ENCODE assay signal across 9 mouse cellular contexts in genomic region chr4:155279926-155280767, GRCm38 (mm10). TPM values are rescaled to one million over a fixed set of nuclear protein-coding genes. Genes with fewer than 3 reads are reported as not detected.
DNase-seq lines count a peak whose midpoint lies in the region; ATAC-seq lines count a peak whose summit lies in the region.
"Had no signal": no experiment of that assay in that cellular context is flagged by ENCODE, and none has a peak within 500 bp of the region (broad histone marks: within the 10 kb centered on the region; RNA-seq: fewer than 3 reads in every experiment).

No protein-coding gene starts in this region.

- 31% methylated on average over 16 of the region's 16 CpGs for WGBS in lung, embryonic 15.5 days
- 68% methylated on average over 16 of the region's 16 CpGs for WGBS in embryonic facial prominence, embryonic 12.5 days
- 22% methylated on average over 16 of the region's 16 CpGs for WGBS in large intestine, adult 2 months

- DNase-seq in CD4-positive, CD25-positive, alpha-beta regulatory T cell, adult 2 months (ENCODE audit: low read depth, low spot score) = peak; percentile 9
- DNase-seq in lung, postnatal 14 days = no peak
- peak; percentile 46 for DNase-seq in large intestine, adult 2 months (ENCODE audit: low read depth, low spot score)
- DNase-seq in gastrocnemius, adult 18-20 months (ENCODE audit: low spot score) = no peak
- DNase-seq in layer of hippocampus, postnatal 14 days (ENCODE audit: low spot score in 2 of 2) = no peak

- peaks cover 53% of the 10 kb centered on the region for H3K4me1 ChIP-seq in lung, embryonic 15.5 days
- peaks cover 68% of the 10 kb centered on the region for H3K4me1 ChIP-seq in embryonic facial prominence, embryonic 12.5 days

- H3K4me2 ChIP-seq in lung, embryonic 15.5 days = no peak overlapping the region
- no peak overlapping the region for H3K4me2 ChIP-seq in embryonic facial prominence, embryonic 12.5 days (replicated peaks)
- H3K4me2 ChIP-seq: midbrain, embryonic 12.5 days had no signal

- no peak overlapping the region for H3K4me3 ChIP-seq in lung, embryonic 15.5 days
- no peak overlapping the region for H3K4me3 ChIP-seq in embryonic facial prominence, embryonic 12.5 days
- H3K4me3 ChIP-seq: midbrain, embryonic 12.5 days had no signal

- peak overlapping the region; percentile 1; the same call in 1 of the 2 replicates for H3K27ac ChIP-seq in lung, embryonic 15.5 days
- H3K27ac ChIP-seq in embryonic facial prominence, embryonic 12.5 days = peak overlapping the region; percentile 36; the same call in 1 of the 2 replicates
- H3K27ac ChIP-seq: midbrain, embryonic 12.5 days had no signal

- no peak overlapping the region for H3K9ac ChIP-seq in lung, embryonic 15.5 days
- H3K9ac ChIP-seq in embryonic facial prominence, embryonic 12.5 days = no peak overlapping the region
- H3K9ac ChIP-seq: midbrain, embryonic 12.5 days had no signal

- no peaks in the 10 kb centered on the region for H3K36me3 ChIP-seq in lung, embryonic 15.5 days
- no peaks in the 10 kb centered on the region for H3K36me3 ChIP-seq in embryonic facial prominence, embryonic 12.5 days
- H3K36me3 ChIP-seq: midbrain, embryonic 12.5 days had no signal

- no peak for ATAC-seq in CD4-positive, CD25-positive, alpha-beta regulatory T cell, adult 4 months
- ATAC-seq in lung, embryonic 15.5 days (ENCODE audit: borderline replicate concordance, extremely low read depth, low FRiP score, low TSS enrichment) = peak; percentile 28; the same call in 1 of the 2 replicates
- ATAC-seq in embryonic facial prominence, embryonic 12.5 days (ENCODE audit: insufficient number of reproducible peaks, insufficient read depth, low FRiP score, low TSS enrichment) = no peak

- H3K9me3 ChIP-seq in lung, embryonic 15.5 days = no peaks in the 10 kb centered on the region
- no peaks in the 10 kb centered on the region for H3K9me3 ChIP-seq in embryonic facial prominence, embryonic 12.5 days
- H3K9me3 ChIP-seq: midbrain, embryonic 12.5 days had no signal

- H3K27me3 ChIP-seq in lung, embryonic 15.5 days = no peaks in the 10 kb centered on the region
- H3K27me3 ChIP-seq in embryonic facial prominence, embryonic 12.5 days = no peaks in the 10 kb centered on the region

RNA-seq across cellular contexts. Expression of gene Faap20, which starts 30.5 kb away (rescaled TPM):
- polyA plus RNA-seq in CD4-positive, CD25-positive, alpha-beta regulatory T cell, adult 4 months (2017; shearing (Covaris generic)) = 10 to 100 TPM; 50.4 to 58.5 TPM
- polyA plus RNA-seq in lung, embryonic 15.5 days (2015; fragmentation: Nextera tagmentation; extraction: Ambion mirVana) = 83.4 and 83.5 TPM in 2 replicates
- polyA plus RNA-seq in embryonic facial prominence, embryonic 12.5 days (2016; fragmentation: Nextera tagmentation; extraction: Ambion mirVana) = 85.1 and 87.4 TPM in 2 replicates
- polyA plus RNA-seq in large intestine, adult 2 months (2012; rRNA removed) = 56.1 and 59.4 TPM in 2 replicates
- total RNA-seq in gastrocnemius, adult 18-20 months (2021) = 1 to 10 TPM; 5.2 to 6.6 TPM
- total RNA-seq in layer of hippocampus, postnatal 14 days (2021) = 10 to 100 TPM; 24.2 to 24.5 TPM

RNA-seq across cellular contexts. Expression of gene Ski, which starts 57.8 kb away (rescaled TPM):
- 10 to 100 TPM; 20.6 to 28.2 TPM for polyA plus RNA-seq in CD4-positive, CD25-positive, alpha-beta regulatory T cell, adult 4 months (2017; shearing (Covaris generic))
- polyA plus RNA-seq in lung, embryonic 15.5 days (2015; fragmentation: Nextera tagmentation; extraction: Ambion mirVana) = 16.1 and 16.9 TPM in 2 replicates
- polyA plus RNA-seq in embryonic facial prominence, embryonic 12.5 days (2016; fragmentation: Nextera tagmentation; extraction: Ambion mirVana) = 16.8 and 17.7 TPM in 2 replicates
- polyA plus RNA-seq in large intestine, adult 2 months (2012; rRNA removed) = 20.3 and 30.8 TPM in 2 replicates
- 10 to 100 TPM; 28.3 to 31.3 TPM for total RNA-seq in gastrocnemius, adult 18-20 months (2021)
- 100 to 1,000 TPM; 115 to 117 TPM for total RNA-seq in layer of hippocampus, postnatal 14 days (2021)

Comparison
In these comparisons a context has a peak if more than half of its experiments do, and no peak if none do; other contexts are left out.
1. DNase-seq: peak in CD4-positive, CD25-positive, alpha-beta regulatory T cell, adult 2 months (single experiment) and large intestine, adult 2 months (single experiment); none in lung, postnatal 14 days (single experiment), gastrocnemius, adult 18-20 months (single experiment) and layer of hippocampus, postnatal 14 days (0 of 2).